Mouse (Mus musculus) embryonic fibroblast, embryonic 13.5 days (primary cell): ENCODE data around the gene Rtl5.

Experiments
- CTCF ChIP-seq: IDR thresholded peaks from 2 replicates; pipeline ENCODE4 v1.5.1; 2011; ENCODE audit warnings: mild to moderate bottlenecking, control low read depth, low read length, moderate library complexity, borderline replicate concordance; ENCODE audit not compliant: insufficient read depth
- POLR2A ChIP-seq: IDR thresholded peaks from 2 replicates; pipeline ENCODE4 v1.6.1; 2011; ENCODE audit warnings: low read depth, mild to moderate bottlenecking, control low read depth, low read length, moderate library complexity

- TF ChIP-seq CTCF (no peak), POLR2A (no peak)
These were observed 10.6 kb upstream of the Rtl5 start for GRCm38 (mm10) chrX:102081573-102082279.
